Mouse (Mus musculus) erythroblast, embryonic 14.5 days (primary cell): Measurements from ENCODE around the gene Vmn1r100. TPM values are rescaled to one million over a fixed set of nuclear protein-coding genes. Genes with fewer than 3 reads are reported as not detected.
"Not testable (repeated sequence)": the region's sequence is repeated elsewhere in the genome, so short reads cannot be mapped to it uniquely, and the experiment has no call there.

Experiments used
- H3K27me3 ChIP-seq: 2 replicates; pipeline ENCODE4 v1.6.1; 2012; ENCODE audit warnings: inconsistent platforms; ENCODE audit not compliant: control insufficient read depth
- H3K36me3 ChIP-seq: 2 replicates; pipeline ENCODE4 v1.6.1; 2012; ENCODE audit warnings: mild to moderate bottlenecking, inconsistent platforms; ENCODE audit not compliant: control insufficient read depth
- H3K4me1 ChIP-seq: 2 replicates; pipeline ENCODE4 v1.6.1; 2012; ENCODE audit warnings: inconsistent platforms; ENCODE audit not compliant: control insufficient read depth
- H3K4me3 ChIP-seq: replicated peaks from 2 replicates; pipeline ENCODE3; 2012; ENCODE audit warnings: moderate library complexity, mild to moderate bottlenecking, inconsistent platforms
- H3K9me3 ChIP-seq: 2 replicates; pipeline ENCODE4 v1.6.1; 2012; ENCODE audit warnings: low read length, inconsistent platforms, mixed read lengths; ENCODE audit not compliant: control insufficient read depth
- polyA plus RNA-seq: library from polyadenylated mRNA; stranded (reverse); fragments of >175 nt; gene quantifications from 2 replicates; pipeline ENCODE4 v1.2.3, GENCODE M21; 2012

The Vmn1r100 gene
- polyA plus RNA-seq: not detected in 2 replicates

GRCm38 (mm10) chr7:20417642-20418041 is at the start of gene Vmn1r100:
Vmn1r100 (plus strand) TSS chr7:20417942.
- H3K27me3 ChIP-seq, H3K4me3 ChIP-seq, H3K9me3 ChIP-seq, H3K4me1 ChIP-seq, H3K36me3 ChIP-seq: not testable (repeated sequence)

- H3K4me3 ChIP-seq, H3K4me1 ChIP-seq, H3K36me3 ChIP-seq, H3K27me3 ChIP-seq, H3K9me3 ChIP-seq: not testable (repeated sequence)
Measured at GRCm38 (mm10) chr7:20375310-20375709, 42.4 kb upstream of the Vmn1r100 start, which contains the start of gene Gm5728. Gm5728 (minus strand) TSS chr7:20375410.

- H3K4me3 ChIP-seq, H3K4me1 ChIP-seq, H3K27me3 ChIP-seq, H3K36me3 ChIP-seq, H3K9me3 ChIP-seq: not testable (repeated sequence)
Measured at GRCm38 (mm10) chr7:20442493-20442892, 24.8 kb downstream of the Vmn1r100 start, which contains the start of gene Vmn1r101. Vmn1r101 (minus strand) TSS chr7:20442593.

Other genes with a start within 250 kb of the Vmn1r100 start
- gene Vmn1r94, start 249.6 kb upstream of the Vmn1r100 start, polyA plus RNA-seq: not detected in 2 replicates
- gene Vmn1r95, start 224.2 kb upstream of the Vmn1r100 start, polyA plus RNA-seq: not detected in 2 replicates
- gene Gm6164, start 212.3 kb upstream of the Vmn1r100 start, polyA plus RNA-seq: not detected in 2 replicates
- not detected in 2 replicates for gene Gm4498, start 184.1 kb upstream of the Vmn1r100 start, polyA plus RNA-seq
- 0.03 TPM in 1 of 2 replicates, not detected in the other for gene Gm5890, start 155.1 kb upstream of the Vmn1r100 start, polyA plus RNA-seq
- not detected in 2 replicates for gene Gm4133, start 83.9 kb upstream of the Vmn1r100 start, polyA plus RNA-seq
- not detected in 2 replicates for gene Gm5728, start 42.5 kb upstream of the Vmn1r100 start, polyA plus RNA-seq
- not detected in 2 replicates for gene Vmn1r101, start 24.7 kb downstream of the Vmn1r100 start, polyA plus RNA-seq
- not detected in 2 replicates for gene Gm10670, start 57.0 kb downstream of the Vmn1r100 start, polyA plus RNA-seq
- gene Vmn1r103, start 92.6 kb downstream of the Vmn1r100 start, polyA plus RNA-seq: not detected in 2 replicates
- gene Vmn1r104, start 115.9 kb downstream of the Vmn1r100 start, polyA plus RNA-seq: not detected in 2 replicates
- gene Gm5726, start 127.8 kb downstream of the Vmn1r100 start, polyA plus RNA-seq: not detected in 2 replicates
- not detected in 2 replicates for gene Gm4141, start 158.3 kb downstream of the Vmn1r100 start, polyA plus RNA-seq
- gene Gm4513, start 181.1 kb downstream of the Vmn1r100 start, polyA plus RNA-seq: not detected in 2 replicates